Mouse (Mus musculus) lung, postnatal 0 days (tissue): ENCODE data around the gene Ddx6.

Experiments used
- CTCF ChIP-seq: IDR thresholded peaks from 2 replicates; pipeline ENCODE4 v1.5.1; 2016; ENCODE audit warnings: antibody characterized with exemption, mild to moderate bottlenecking
- EP300 ChIP-seq: IDR thresholded peaks from 2 replicates; pipeline ENCODE4 v1.6.1; 2016; ENCODE audit warnings: antibody characterized with exemption, mild to moderate bottlenecking, control low read depth

DNA sequence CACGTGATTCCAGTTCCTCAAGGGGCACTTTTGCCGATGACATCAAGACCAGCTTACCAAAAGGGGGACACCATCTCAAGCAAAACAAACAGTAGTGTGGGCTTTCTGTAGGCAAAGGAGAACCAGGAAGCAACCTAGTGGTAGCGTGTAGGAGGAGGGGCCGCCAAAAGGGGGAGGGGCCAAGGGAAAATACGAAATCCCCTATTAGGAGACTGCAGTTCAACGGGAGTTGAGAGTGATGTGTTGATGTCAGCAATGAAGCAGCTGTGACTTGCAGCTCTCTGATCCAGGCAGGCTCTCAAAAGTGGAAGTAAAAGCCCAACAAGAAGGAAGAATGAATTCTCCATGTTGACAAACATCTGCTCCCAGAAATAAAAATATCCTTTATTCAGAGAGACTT, 25.3 kb upstream of the Ddx6 start:
- TF ChIP-seq CTCF (0 out of 2 replicates have a peak, but pooled peaks have one; percentile 4), EP300 (no peak)
